Mouse (Mus musculus) neural tube, embryonic 14.5 days (tissue): ENCODE results near the gene Ephb3. TPM values are rescaled to one million over a fixed set of nuclear protein-coding genes. Genes with fewer than 3 reads are reported as not detected.

Experiments used
- ATAC-seq: fragments of 200-750 bp; cut with Nextera tagmentation; 2 replicates; pipeline ENCODE4 v1.8.0; 2017; ENCODE audit warnings: low read depth, mild to moderate bottlenecking, moderate TSS enrichment, moderate library complexity
- H3K27ac ChIP-seq: fragments of 300-500 bp; sonication (generic); 2 replicates; pipeline ENCODE4 v1.5.1; 2014; ENCODE audit warnings: low read depth, mild to moderate bottlenecking, control low read depth, low read length, moderate library complexity, mixed read lengths
- H3K27me3 ChIP-seq: fragments of 300-500 bp; sonication (generic); 2 replicates; pipeline ENCODE4 v1.6.1; 2014; ENCODE audit warnings: low read length; ENCODE audit not compliant: control insufficient read depth, insufficient read depth
- H3K36me3 ChIP-seq: fragments of 300-500 bp; sonication (generic); 2 replicates; pipeline ENCODE4 v1.6.1; 2014; ENCODE audit warnings: low read length, mixed read lengths; ENCODE audit not compliant: control insufficient read depth, insufficient read depth
- H3K4me1 ChIP-seq: fragments of 300-500 bp; sonication (generic); 2 replicates; pipeline ENCODE4 v1.6.1; 2014; ENCODE audit warnings: low read length; ENCODE audit not compliant: control insufficient read depth, insufficient read depth
- H3K4me2 ChIP-seq: fragments of 300-500 bp; sonication (generic); 2 replicates; pipeline ENCODE4 v1.6.1; 2014; ENCODE audit warnings: mild to moderate bottlenecking, low read depth, low read length, control low read depth
- H3K4me3 ChIP-seq: fragments of 300-500 bp; sonication (generic); 2 replicates; pipeline ENCODE4 v1.5.1; 2014; ENCODE audit warnings: low read depth, low read length, control low read depth, mixed read lengths
- H3K9ac ChIP-seq: fragments of 300-500 bp; sonication (generic); replicated peaks from 2 replicates; pipeline ENCODE4 v1.6.1; 2014; ENCODE audit warnings: low read depth, mild to moderate bottlenecking, control low read depth, low read length, mixed read lengths
- H3K9me3 ChIP-seq: fragments of 300-500 bp; sonication (generic); 2 replicates; pipeline ENCODE4 v1.6.1; 2016; ENCODE audit warnings: low read length; ENCODE audit not compliant: control insufficient read depth
- WGBS: fragments of 180-500 bp; shearing (Covaris S2); extraction: QIAGEN DNeasy Blood & Tissue Kit; methylation state at CpG from one replicate; pipeline ENCODE4 v1.1.7; 2014; 5-methylcytosine and 5-hydroxymethylcytosine counted together
- polyA plus RNA-seq: library from polyadenylated mRNA; unstranded; fragments of >200 nt; fragmentation: Nextera tagmentation; extraction: Ambion mirVana; gene quantifications from 2 replicates; pipeline ENCODE4 v1.2.1, GENCODE M21; 2014

The Ephb3 gene
- polyA plus RNA-seq, 1 experiment from 2014 or later = 12.0 TPM

GRCm38 (mm10) chr16:21247037-21247432, 42.5 kb downstream of the Ephb3 start:
- Histone ChIP-seq H3K9ac (no peak overlapping the region), H3K4me1 (peaks cover 8% of the 10 kb centered on the region), H3K27ac (no peak overlapping the region), H3K36me3 (no peaks in the 10 kb centered on the region), H3K4me2 (peak overlapping the region; percentile 81), H3K9me3 (no peaks in the 10 kb centered on the region), H3K27me3 (peaks cover 13% of the 10 kb centered on the region), H3K4me3 (no peak overlapping the region)
- ATAC-seq = 0 out of 2 replicates have a peak, but pooled peaks have one; percentile 5
- 3% methylated on average over 4 of the region's 4 CpGs for WGBS

- H3K27me3 ChIP-seq = peaks cover 13% of the 10 kb centered on the region
- no peaks in the 10 kb centered on the region for H3K9me3 ChIP-seq
- no peak for ATAC-seq
- H3K27ac ChIP-seq = no peak overlapping the region
- peaks cover 8% of the 10 kb centered on the region for H3K4me1 ChIP-seq
- 4% methylated on average over 38 of the region's 38 CpGs for WGBS
- H3K4me2 ChIP-seq = peak overlapping the region; percentile 63
- peak overlapping the region; percentile 29 for H3K4me3 ChIP-seq
- H3K9ac ChIP-seq = no peak overlapping the region
- H3K36me3 ChIP-seq = no peaks in the 10 kb centered on the region
These were observed 43.5 kb downstream of the Ephb3 start for GRCm38 (mm10) chr16:21247871-21248712.

GRCm38 (mm10) chr16:21248713-21249531, 44.4 kb downstream of the Ephb3 start:
- H3K27me3 ChIP-seq = peaks cover 13% of the 10 kb centered on the region
- no peak for ATAC-seq
- no peaks in the 10 kb centered on the region for H3K36me3 ChIP-seq
- H3K27ac ChIP-seq = no peak overlapping the region
- WGBS = 5% methylated on average over 39 of the region's 39 CpGs
- peak overlapping the region; percentile 29 for H3K4me3 ChIP-seq
- H3K9me3 ChIP-seq = no peaks in the 10 kb centered on the region
- peak overlapping the region; percentile 63 for H3K4me2 ChIP-seq
- H3K9ac ChIP-seq = no peak overlapping the region
- peaks cover 8% of the 10 kb centered on the region for H3K4me1 ChIP-seq

GRCm38 (mm10) chr16:21252401-21252955, 47.9 kb downstream of the Ephb3 start:
- Histone ChIP-seq H3K9ac (no peak overlapping the region), H3K4me1 (peaks cover 8% of the 10 kb centered on the region), H3K9me3 (no peaks in the 10 kb centered on the region), H3K27me3 (peaks cover 8% of the 10 kb centered on the region), H3K27ac (no peak overlapping the region), H3K4me2 (no peak overlapping the region), H3K36me3 (no peaks in the 10 kb centered on the region), H3K4me3 (no peak overlapping the region)
- ATAC-seq = no peak
- 37% methylated on average over 11 of the region's 11 CpGs for WGBS

- Histone ChIP-seq H3K9me3 (no peaks in the 10 kb centered on the region), H3K27ac (no peak overlapping the region), H3K9ac (no peak overlapping the region), H3K4me3 (no peak overlapping the region), H3K27me3 (no peaks in the 10 kb centered on the region), H3K4me1 (no peaks in the 10 kb centered on the region), H3K4me2 (no peak overlapping the region), H3K36me3 (no peaks in the 10 kb centered on the region)
- 90% methylated on average over 11 of the region's 11 CpGs for WGBS
- no peak for ATAC-seq
These were observed 51.2 kb downstream of the Ephb3 start for GRCm38 (mm10) chr16:21255574-21256304.

- H3K9me3 ChIP-seq = no peaks in the 10 kb centered on the region
- H3K27ac ChIP-seq = no peak overlapping the region
- no peak overlapping the region for H3K9ac ChIP-seq
- no peaks in the 10 kb centered on the region for H3K4me1 ChIP-seq
- H3K36me3 ChIP-seq = no peaks in the 10 kb centered on the region
- H3K4me2 ChIP-seq = no peak overlapping the region
- no peak for ATAC-seq
- H3K4me3 ChIP-seq = no peak overlapping the region
- no peaks in the 10 kb centered on the region for H3K27me3 ChIP-seq
- WGBS = 93% methylated on average over 12 of the region's 12 CpGs
These were observed 52.2 kb downstream of the Ephb3 start for GRCm38 (mm10) chr16:21256514-21257305.

GRCm38 (mm10) chr16:21265417-21265816, 60.9 kb downstream of the Ephb3 start:
- Histone ChIP-seq H3K36me3 (no peaks in the 10 kb centered on the region), H3K4me3 (no peak overlapping the region), H3K27ac (no peak overlapping the region), H3K4me1 (no peaks in the 10 kb centered on the region), H3K4me2 (no peak overlapping the region), H3K9me3 (no peaks in the 10 kb centered on the region), H3K9ac (no peak overlapping the region), H3K27me3 (no peaks in the 10 kb centered on the region)
- ATAC-seq = no peak
- WGBS = 85% methylated on average over 7 of the region's 7 CpGs

- peaks cover 2% of the 10 kb centered on the region; the same call in 1 of the 2 replicates for H3K4me1 ChIP-seq
- H3K4me3 ChIP-seq = no peak overlapping the region
- no peaks in the 10 kb centered on the region for H3K9me3 ChIP-seq
- no peak overlapping the region for H3K27ac ChIP-seq
- no peaks in the 10 kb centered on the region for H3K36me3 ChIP-seq
- H3K9ac ChIP-seq = no peak overlapping the region
- no peak overlapping the region for H3K4me2 ChIP-seq
- no peak for ATAC-seq
- 65% methylated on average over 8 of the region's 8 CpGs for WGBS
- H3K27me3 ChIP-seq = no peaks in the 10 kb centered on the region
These were observed 65.2 kb downstream of the Ephb3 start for GRCm38 (mm10) chr16:21269775-21270174.
